22 mouse cellular contexts compared by ENCODE assay signal in the genomic region with DNA sequence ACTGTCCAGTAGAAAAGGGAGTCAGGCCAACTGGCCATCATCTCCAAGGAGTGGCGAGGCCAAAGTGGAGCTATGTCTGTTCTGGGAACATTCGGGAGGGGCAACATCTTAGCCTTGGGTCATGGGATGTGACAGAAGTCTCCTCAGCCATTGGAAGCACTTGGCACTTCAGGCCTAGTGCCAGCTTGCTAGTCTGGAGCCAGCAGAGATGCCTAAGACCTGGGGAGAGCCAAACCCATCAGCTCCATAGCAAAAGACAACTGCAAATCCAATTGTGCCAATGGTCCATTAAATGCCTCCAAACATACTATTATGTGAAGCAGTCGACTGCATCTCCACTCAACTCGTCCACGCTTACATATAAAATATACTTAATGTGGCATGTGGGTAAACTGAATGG.
DNase-seq lines count a peak whose midpoint lies in the region; ATAC-seq lines count a peak whose summit lies in the region.
"Had no signal": no experiment of that assay in that cellular context is flagged by ENCODE, and none has a peak within 500 bp of the region (broad histone marks: within the 10 kb centered on the region; RNA-seq: fewer than 3 reads in every experiment).

No protein-coding gene starts in this region.

- H3K4me1 ChIP-seq in forebrain, embryonic 15.5 days, result peaks cover 26% of the 10 kb centered on the region
- H3K4me1 ChIP-seq in forebrain, embryonic 14.5 days (ENCODE audit: control insufficient read depth, insufficient read depth, low read length), result peaks cover 25% of the 10 kb centered on the region
- H3K4me1 ChIP-seq in midbrain, embryonic 10.5 days, result peaks cover 26% of the 10 kb centered on the region
- peaks cover 23% of the 10 kb centered on the region for H3K4me1 ChIP-seq in midbrain, embryonic 15.5 days
- peaks cover 32% of the 10 kb centered on the region for H3K4me1 ChIP-seq in neural tube, embryonic 13.5 days (replicated peaks)
- peaks cover 16% of the 10 kb centered on the region for H3K4me1 ChIP-seq in heart, embryonic 10.5 days

- H3K9me3 ChIP-seq in forebrain, embryonic 15.5 days, result no peaks in the 10 kb centered on the region
- H3K9me3 ChIP-seq in forebrain, embryonic 14.5 days (replicated peaks; ENCODE audit: control insufficient read depth, low read length), result no peaks in the 10 kb centered on the region
- H3K9me3 ChIP-seq in midbrain, embryonic 10.5 days (replicated peaks), result no peaks in the 10 kb centered on the region
- H3K9me3 ChIP-seq in midbrain, embryonic 15.5 days, result no peaks in the 10 kb centered on the region
- H3K9me3 ChIP-seq in neural tube, embryonic 13.5 days, result no peaks in the 10 kb centered on the region
- no peaks in the 10 kb centered on the region for H3K9me3 ChIP-seq in heart, embryonic 10.5 days
- H3K9me3 ChIP-seq: heart, embryonic 15.5 days had no signal

- H3K36me3 ChIP-seq in forebrain, embryonic 15.5 days, result no peaks in the 10 kb centered on the region
- H3K36me3 ChIP-seq in forebrain, embryonic 14.5 days (ENCODE audit: control insufficient read depth, insufficient read depth, low read length), result no peaks in the 10 kb centered on the region
- no peaks in the 10 kb centered on the region for H3K36me3 ChIP-seq in midbrain, embryonic 10.5 days
- no peaks in the 10 kb centered on the region for H3K36me3 ChIP-seq in midbrain, embryonic 15.5 days (replicated peaks)
- no peaks in the 10 kb centered on the region for H3K36me3 ChIP-seq in neural tube, embryonic 13.5 days
- no peaks in the 10 kb centered on the region for H3K36me3 ChIP-seq in heart, embryonic 10.5 days
- H3K36me3 ChIP-seq: heart, embryonic 15.5 days had no signal

- H3K9ac ChIP-seq in forebrain, embryonic 15.5 days (replicated peaks), result no peak overlapping the region
- no peak overlapping the region for H3K9ac ChIP-seq in forebrain, embryonic 14.5 days (ENCODE audit: low read length)
- no peak overlapping the region for H3K9ac ChIP-seq in midbrain, embryonic 15.5 days
- H3K9ac ChIP-seq in neural tube, embryonic 13.5 days, result no peak overlapping the region
- H3K9ac ChIP-seq: heart, embryonic 15.5 days had no signal

- no peak overlapping the region for H3K4me3 ChIP-seq in forebrain, embryonic 15.5 days
- no peak overlapping the region for H3K4me3 ChIP-seq in forebrain, embryonic 14.5 days (ENCODE audit: low read depth, low read length)
- no peak overlapping the region for H3K4me3 ChIP-seq in midbrain, embryonic 10.5 days
- H3K4me3 ChIP-seq in midbrain, embryonic 15.5 days, result no peak overlapping the region
- H3K4me3 ChIP-seq in neural tube, embryonic 13.5 days, result no peak overlapping the region
- no peak overlapping the region for H3K4me3 ChIP-seq in heart, embryonic 10.5 days
- H3K4me3 ChIP-seq: heart, adult 2 months; heart, embryonic 15.5 days; layer of hippocampus, adult 2 months had no signal

- peak; percentile 9 for DNase-seq in adrenal gland, postnatal 10 days
- DNase-seq in adrenal gland, postnatal 25 days, result no peak
- DNase-seq in forebrain, embryonic 14.5 days (ENCODE audit: low spot score), result no peak
- DNase-seq in midbrain, embryonic 10.5 days (ENCODE audit: low spot score), result no peak
- DNase-seq in heart, embryonic 10.5 days (ENCODE audit: low spot score), result no peak
- DNase-seq: adrenal gland, adult 8-10 months; cerebellum, adult 2 months; gastrocnemius, postnatal 25 days; heart, adult 2 months; heart, postnatal 4 days; kidney, adult 8-10 months; kidney, postnatal 14 days; lung, adult 18-20 months; lung, postnatal 36 days; right cerebral cortex, postnatal 14 days; spleen, adult 18-20 months had no signal

- ATAC-seq in forebrain, embryonic 15.5 days (replicated peaks), result no peak
- no peak for ATAC-seq in forebrain, embryonic 14.5 days
- ATAC-seq in midbrain, embryonic 15.5 days (replicated peaks), result no peak
- ATAC-seq in neural tube, embryonic 13.5 days (ENCODE audit: low read depth), result no peak; the same call in 1 of the 2 replicates

- H3K27ac ChIP-seq in forebrain, embryonic 15.5 days (replicated peaks), result peak overlapping the region; percentile 73; the same call in 1 of the 2 replicates
- H3K27ac ChIP-seq in forebrain, embryonic 14.5 days (ENCODE audit: low read depth, low read length), result no peak overlapping the region
- 0 out of 2 replicates have a peak overlapping the region, but pooled peaks have one; percentile 46 for H3K27ac ChIP-seq in midbrain, embryonic 10.5 days (replicated peaks)
- no peak overlapping the region for H3K27ac ChIP-seq in midbrain, embryonic 15.5 days
- H3K27ac ChIP-seq in neural tube, embryonic 13.5 days (replicated peaks), result peak overlapping the region; percentile 34; the same call in 1 of the 2 replicates
- no peak overlapping the region for H3K27ac ChIP-seq in heart, embryonic 10.5 days
- H3K27ac ChIP-seq: heart, adult 2 months; heart, embryonic 15.5 days; layer of hippocampus, adult 2 months had no signal

- no peak overlapping the region for H3K4me2 ChIP-seq in forebrain, embryonic 15.5 days (replicated peaks)
- no peak overlapping the region for H3K4me2 ChIP-seq in forebrain, embryonic 14.5 days (ENCODE audit: low read length)
- H3K4me2 ChIP-seq in midbrain, embryonic 15.5 days, result no peak overlapping the region
- peak overlapping the region; percentile 36; the same call in 1 of the 2 replicates for H3K4me2 ChIP-seq in neural tube, embryonic 13.5 days
- H3K4me2 ChIP-seq: heart, embryonic 15.5 days; liver, embryonic 11.5 days had no signal

- WGBS in forebrain, embryonic 15.5 days, result 50% methylated on average over 5 of the region's 5 CpGs
- 49% methylated on average over 5 of the region's 5 CpGs for WGBS in forebrain, embryonic 14.5 days
- 80% methylated on average over 5 of the region's 5 CpGs for WGBS in midbrain, embryonic 10.5 days
- 64% methylated on average over 5 of the region's 5 CpGs for WGBS in midbrain, embryonic 15.5 days
- 60% methylated on average over 5 of the region's 5 CpGs for WGBS in neural tube, embryonic 13.5 days
- WGBS in heart, embryonic 10.5 days, result 75% methylated on average over 5 of the region's 5 CpGs

- peaks cover 7% of the 10 kb centered on the region; the same call in 1 of the 2 replicates for H3K27me3 ChIP-seq in forebrain, embryonic 15.5 days
- H3K27me3 ChIP-seq in forebrain, embryonic 14.5 days (replicated peaks; ENCODE audit: control insufficient read depth, insufficient read depth, low read length), result no peaks in the 10 kb centered on the region; the same call in 1 of the 2 replicates
- H3K27me3 ChIP-seq in midbrain, embryonic 10.5 days (ENCODE audit: low read depth, poor library complexity, severe bottlenecking), result peaks cover 45% of the 10 kb centered on the region
- H3K27me3 ChIP-seq in midbrain, embryonic 15.5 days (replicated peaks), result no peaks in the 10 kb centered on the region
- H3K27me3 ChIP-seq in neural tube, embryonic 13.5 days, result peaks cover 62% of the 10 kb centered on the region
- peaks cover 61% of the 10 kb centered on the region for H3K27me3 ChIP-seq in heart, embryonic 10.5 days (ENCODE audit: insufficient read depth, poor library complexity, severe bottlenecking)

Comparison
In these comparisons a context has a peak if more than half of its experiments do, and no peak if none do; other contexts are left out.
1. H3K27ac ChIP-seq: peak in forebrain, embryonic 15.5 days (single experiment), midbrain, embryonic 10.5 days (single experiment) and neural tube, embryonic 13.5 days (single experiment); none in forebrain, embryonic 14.5 days (single experiment), midbrain, embryonic 15.5 days (single experiment) and heart, embryonic 10.5 days (single experiment).